Mouse (Mus musculus) midbrain, embryonic 15.5 days (tissue): Measurements from ENCODE around the gene Necap2. TPM values are rescaled to one million over a fixed set of nuclear protein-coding genes. Genes with fewer than 3 reads are reported as not detected.

Source experiments
- ATAC-seq: fragments of 200-750 bp; cut with Nextera tagmentation; replicated peaks from 2 replicates; pipeline ENCODE4 v1.8.0; 2017; ENCODE audit warnings: moderate TSS enrichment
- H3K27ac ChIP-seq: fragments of 300-500 bp; sonication (generic); 2 replicates; pipeline ENCODE4 v1.5.1; 2015; ENCODE audit warnings: mild to moderate bottlenecking, inconsistent platforms
- H3K27me3 ChIP-seq: fragments of 300-500 bp; sonication (generic); replicated peaks from 2 replicates; pipeline ENCODE4 v1.6.1; 2015; ENCODE audit warnings: inconsistent platforms
- H3K36me3 ChIP-seq: fragments of 300-500 bp; sonication (generic); replicated peaks from 2 replicates; pipeline ENCODE4 v1.6.1; 2015; ENCODE audit warnings: inconsistent platforms
- H3K4me1 ChIP-seq: fragments of 300-500 bp; sonication (generic); 2 replicates; pipeline ENCODE4 v1.6.1; 2015; ENCODE audit warnings: inconsistent platforms
- H3K4me2 ChIP-seq: fragments of 300-500 bp; sonication (generic); 2 replicates; pipeline ENCODE4 v1.6.1; 2015; ENCODE audit warnings: inconsistent platforms, mild to moderate bottlenecking, moderate library complexity
- H3K4me3 ChIP-seq: fragments of 300-500 bp; sonication (generic); 2 replicates; pipeline ENCODE4 v1.5.1; 2015; ENCODE audit warnings: mild to moderate bottlenecking, inconsistent platforms
- H3K9ac ChIP-seq: fragments of 300-500 bp; sonication (generic); 2 replicates; pipeline ENCODE4 v1.6.1; 2015; ENCODE audit warnings: mild to moderate bottlenecking, inconsistent platforms
- H3K9me3 ChIP-seq: fragments of 300-500 bp; sonication (generic); 2 replicates; pipeline ENCODE4 v1.6.1; 2016; ENCODE audit warnings: inconsistent platforms
- WGBS: fragments of 180-500 bp; shearing (Covaris S2); methylation state at CpG from one replicate; pipeline ENCODE4 v1.1.7; 2015; ENCODE audit warnings: mixed read lengths; 5-methylcytosine and 5-hydroxymethylcytosine counted together
- polyA plus RNA-seq: library from polyadenylated mRNA; unstranded; fragments of >200 nt; fragmentation: Nextera tagmentation; extraction: Ambion mirVana; gene quantifications from 2 replicates; pipeline ENCODE4 v1.2.1, GENCODE M21; 2015

Gene Necap2
- polyA plus RNA-seq, 1 experiment from 2014 or later: 56.0 TPM

GRCm38 (mm10) chr4:141099956-141100355, 21.8 kb upstream of the Necap2 start:
- no peaks in the 10 kb centered on the region for H3K9me3 ChIP-seq
- H3K36me3 ChIP-seq: no peaks in the 10 kb centered on the region
- H3K4me2 ChIP-seq: no peak overlapping the region
- H3K4me3 ChIP-seq: no peak overlapping the region
- no peak overlapping the region for H3K9ac ChIP-seq
- no peak for ATAC-seq
- 78% methylated on average over 5 of the region's 5 CpGs for WGBS
- H3K4me1 ChIP-seq: no peaks in the 10 kb centered on the region
- no peak overlapping the region for H3K27ac ChIP-seq
- H3K27me3 ChIP-seq: no peaks in the 10 kb centered on the region

- Histone ChIP-seq H3K9ac (no peak overlapping the region), H3K4me2 (no peak overlapping the region), H3K9me3 (no peaks in the 10 kb centered on the region), H3K4me1 (no peaks in the 10 kb centered on the region), H3K36me3 (no peaks in the 10 kb centered on the region), H3K4me3 (no peak overlapping the region), H3K27ac (no peak overlapping the region), H3K27me3 (no peaks in the 10 kb centered on the region)
- no peak for ATAC-seq
- WGBS: 87% methylated on average over 4 of the region's 4 CpGs
Measured at GRCm38 (mm10) chr4:141098935-141099334, 20.8 kb upstream of the Necap2 start.

- Histone ChIP-seq H3K27me3 (no peaks in the 10 kb centered on the region), H3K36me3 (no peaks in the 10 kb centered on the region), H3K4me3 (no peak overlapping the region), H3K9ac (no peak overlapping the region), H3K27ac (no peak overlapping the region), H3K9me3 (no peaks in the 10 kb centered on the region), H3K4me2 (no peak overlapping the region), H3K4me1 (no peaks in the 10 kb centered on the region)
- 16% methylated on average over 9 of the region's 9 CpGs for WGBS
- no peak for ATAC-seq
Measured at GRCm38 (mm10) chr4:141096710-141097109, 18.6 kb upstream of the Necap2 start.

DNA sequence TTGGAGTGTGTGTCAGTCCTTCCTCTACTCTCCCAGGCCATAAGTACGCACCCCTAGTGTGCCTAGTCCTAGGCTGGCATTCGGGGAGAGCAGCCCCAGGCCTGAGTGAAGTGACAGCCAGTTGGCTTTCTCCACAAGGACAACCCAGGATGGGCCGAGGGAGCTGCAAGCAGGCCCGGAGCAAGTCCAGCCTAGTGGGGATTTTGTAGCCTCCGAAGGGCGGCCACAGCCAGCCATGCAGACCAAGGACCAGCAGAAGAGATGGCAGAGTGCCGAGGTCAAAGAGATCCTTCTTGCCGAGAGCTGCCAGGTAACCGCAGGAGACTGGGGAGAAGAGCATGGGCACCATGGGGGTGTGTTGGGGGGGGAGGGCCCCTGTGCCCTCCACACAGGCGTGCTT, 16.9 kb upstream of the Necap2 start:
- Histone ChIP-seq H3K27ac (no peak overlapping the region), H3K27me3 (no peaks in the 10 kb centered on the region), H3K4me3 (no peak overlapping the region), H3K9ac (no peak overlapping the region), H3K9me3 (no peaks in the 10 kb centered on the region), H3K4me2 (no peak overlapping the region), H3K4me1 (no peaks in the 10 kb centered on the region), H3K36me3 (no peaks in the 10 kb centered on the region)
- WGBS: 81% methylated on average over 10 of the region's 10 CpGs
- no peak for ATAC-seq

- no peak for ATAC-seq
- Histone ChIP-seq H3K27me3 (no peaks in the 10 kb centered on the region), H3K27ac (no peak overlapping the region), H3K4me2 (no peak overlapping the region), H3K36me3 (no peaks in the 10 kb centered on the region), H3K4me1 (no peaks in the 10 kb centered on the region), H3K9me3 (no peaks in the 10 kb centered on the region), H3K9ac (no peak overlapping the region), H3K4me3 (no peak overlapping the region)
- whole genome bisulfite sequencing: 73% methylated on average over 9 of the region's 9 CpGs
Measured at GRCm38 (mm10) chr4:141088714-141089113, 10.6 kb upstream of the Necap2 start.

- 79% methylated on average over 6 of the region's 6 CpGs for WGBS
- Histone ChIP-seq H3K9ac (no peak within 1 kb of the TSS), H3K36me3 (no peaks in the 10 kb centered on the region), H3K27ac (no peak within 1 kb of the TSS), H3K4me1 (no peaks in the 10 kb centered on the region), H3K4me3 (no peak within 1 kb of the TSS), H3K4me2 (no peak within 1 kb of the TSS), H3K9me3 (no peaks in the 10 kb centered on the region), H3K27me3 (no peaks in the 10 kb centered on the region)
- ATAC-seq: no peak
Measured at GRCm38 (mm10) chr4:141088033-141088432, 9.9 kb upstream of the Necap2 start, which contains the start of gene Spata21. TSS of gene Spata21 (plus strand) at chr4:141088333.

DNA sequence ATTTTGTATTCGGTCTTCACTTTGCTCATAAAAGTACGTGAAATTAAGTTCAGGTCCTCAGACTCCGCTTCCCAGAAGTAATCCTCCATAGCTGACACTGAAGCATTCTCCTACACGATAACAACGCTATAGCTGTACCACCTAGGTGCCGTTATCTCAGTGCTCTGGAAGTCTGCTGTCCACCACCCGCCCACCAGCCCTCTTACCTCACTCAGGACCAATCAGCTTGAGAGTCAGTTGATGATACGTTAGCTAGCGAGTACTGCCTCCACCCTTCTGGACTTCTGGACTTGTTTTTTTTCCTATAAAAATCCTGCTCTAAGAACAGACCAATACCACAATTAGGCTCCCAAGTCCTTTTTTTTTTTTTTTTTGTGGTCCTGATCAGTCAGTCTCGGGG, 8.7 kb upstream of the Necap2 start:
- Histone ChIP-seq H3K27ac (no peak overlapping the region), H3K9ac (no peak overlapping the region), H3K9me3 (no peaks in the 10 kb centered on the region), H3K27me3 (no peaks in the 10 kb centered on the region), H3K4me1 (no peaks in the 10 kb centered on the region), H3K4me2 (no peak overlapping the region), H3K4me3 (no peak overlapping the region), H3K36me3 (no peaks in the 10 kb centered on the region)
- 84% methylated on average over 10 of the region's 10 CpGs for WGBS
- no peak for ATAC-seq

DNA sequence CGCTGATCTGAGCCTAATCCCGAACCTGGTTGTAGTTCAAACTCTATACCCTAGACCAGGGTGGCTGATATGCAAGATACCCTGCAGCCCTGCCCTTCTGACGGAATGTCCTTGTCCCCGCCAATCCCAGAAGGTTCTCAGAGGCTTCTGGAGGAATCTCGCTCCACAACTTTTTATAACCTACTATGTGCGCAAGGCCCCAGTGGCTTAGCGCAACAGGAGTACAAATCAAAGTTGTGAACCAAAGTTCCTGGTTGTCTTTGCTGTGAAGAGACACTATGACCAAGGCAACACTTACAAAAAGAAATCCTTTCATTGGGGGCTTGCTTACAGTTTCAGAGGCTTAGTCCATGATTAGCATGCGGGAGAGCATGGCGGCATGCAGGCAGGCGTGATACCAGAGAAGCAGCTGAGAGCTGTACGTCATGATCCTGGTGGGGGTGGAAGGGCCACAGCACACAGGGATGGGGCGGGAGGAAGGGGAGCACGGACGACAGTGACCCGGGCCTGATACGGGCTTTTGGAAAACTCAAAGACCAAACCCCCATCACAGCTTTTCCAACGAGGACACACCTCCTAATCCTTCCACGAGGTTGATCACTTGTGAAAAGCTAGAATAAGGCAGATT, 467 bp upstream of the Necap2 start:
- peak; percentile 61 for ATAC-seq
- Histone ChIP-seq H3K27ac (no peak overlapping the region), H3K4me2 (no peak overlapping the region), H3K4me3 (no peak overlapping the region), H3K4me1 (peaks cover 19% of the 10 kb centered on the region), H3K36me3 (peaks cover 2% of the 10 kb centered on the region; the same call in 1 of the 2 replicates), H3K9me3 (no peaks in the 10 kb centered on the region), H3K9ac (no peak overlapping the region), H3K27me3 (no peaks in the 10 kb centered on the region)
- 66% methylated on average over 18 of the region's 18 CpGs for WGBS

GRCm38 (mm10) chr4:141076761-141077506, 1.2 kb downstream of the Necap2 start:
- Histone ChIP-seq H3K4me3 (peak overlapping the region; percentile 91), H3K36me3 (peaks cover 10% of the 10 kb centered on the region), H3K27ac (0 out of 2 replicates have a peak overlapping the region, but pooled peaks have one; percentile 7), H3K27me3 (no peaks in the 10 kb centered on the region), H3K9ac (peak overlapping the region; percentile 92), H3K4me1 (peaks cover 19% of the 10 kb centered on the region), H3K4me2 (peak overlapping the region; percentile 97), H3K9me3 (no peaks in the 10 kb centered on the region)
- ATAC-seq: no peak
- 83% methylated on average over 17 of the region's 17 CpGs for WGBS

DNA sequence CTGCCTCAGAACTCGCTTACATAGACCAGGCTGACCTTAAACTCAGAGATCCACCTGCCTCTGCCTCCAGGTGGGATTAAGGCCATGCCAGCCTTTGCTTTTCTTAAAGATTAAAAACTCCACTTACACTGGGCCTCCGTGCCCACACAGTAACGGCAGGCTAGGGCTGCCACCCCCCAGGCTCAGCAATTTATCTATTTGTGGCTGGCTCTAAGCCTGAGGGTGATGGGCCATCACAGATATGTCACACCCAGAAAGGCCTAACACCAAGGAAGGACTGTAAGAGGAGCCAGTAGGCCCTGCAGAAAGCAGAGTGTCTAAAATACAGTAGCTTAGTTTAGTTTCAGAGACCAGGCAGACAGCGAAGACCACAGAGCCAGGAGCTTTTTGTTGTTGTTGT, 4.0 kb downstream of the Necap2 start:
- 96% methylated on average over 4 of the region's 4 CpGs for WGBS
- Histone ChIP-seq H3K9ac (no peak overlapping the region), H3K27me3 (no peaks in the 10 kb centered on the region), H3K4me2 (no peak overlapping the region), H3K36me3 (peaks cover 24% of the 10 kb centered on the region), H3K9me3 (no peaks in the 10 kb centered on the region), H3K27ac (no peak overlapping the region), H3K4me1 (peaks cover 19% of the 10 kb centered on the region), H3K4me3 (no peak overlapping the region)
- no peak for ATAC-seq

GRCm38 (mm10) chr4:141073661-141074060, 4.5 kb downstream of the Necap2 start:
- Histone ChIP-seq H3K27ac (no peak overlapping the region), H3K9me3 (no peaks in the 10 kb centered on the region), H3K4me3 (no peak overlapping the region), H3K36me3 (peaks cover 29% of the 10 kb centered on the region), H3K4me2 (no peak overlapping the region), H3K9ac (no peak overlapping the region), H3K27me3 (no peaks in the 10 kb centered on the region), H3K4me1 (peaks cover 19% of the 10 kb centered on the region)
- no peak for ATAC-seq
- WGBS: 95% methylated on average over 9 of the region's 9 CpGs

- H3K4me2 ChIP-seq: no peak overlapping the region
- H3K4me3 ChIP-seq: no peak overlapping the region
- WGBS: 93% methylated on average over 11 of the region's 11 CpGs
- no peak for ATAC-seq
- no peaks in the 10 kb centered on the region for H3K27me3 ChIP-seq
- H3K9ac ChIP-seq: no peak overlapping the region
- H3K9me3 ChIP-seq: no peaks in the 10 kb centered on the region
- peaks cover 39% of the 10 kb centered on the region for H3K36me3 ChIP-seq
- H3K27ac ChIP-seq: no peak overlapping the region
- peaks cover 15% of the 10 kb centered on the region for H3K4me1 ChIP-seq
Measured at GRCm38 (mm10) chr4:141072502-141072901, 5.7 kb downstream of the Necap2 start.

DNA sequence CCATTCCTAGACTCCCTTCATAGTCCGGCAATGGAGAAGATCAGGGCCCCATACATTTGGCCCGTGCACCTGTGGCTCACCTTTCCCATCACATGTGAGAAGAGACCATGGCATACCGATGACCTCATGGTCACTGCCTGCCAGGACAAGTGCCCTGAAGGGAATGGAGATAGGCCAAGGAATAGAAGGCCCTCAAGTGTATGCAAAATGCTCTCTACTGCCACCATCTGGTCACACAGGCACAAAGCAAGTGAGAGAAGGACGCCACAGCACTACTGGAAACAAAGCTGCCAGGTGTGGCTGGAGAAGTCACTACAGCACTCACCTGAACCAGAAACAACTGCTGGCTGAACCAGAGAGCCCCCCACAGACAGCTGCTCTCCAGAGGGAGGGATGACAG, 8.4 kb downstream of the Necap2 start:
- H3K4me2 ChIP-seq: no peak overlapping the region

More for the DNA sequence above, 8.4 kb downstream of the Necap2 start:
- 57% methylated on average over 4 of the region's 4 CpGs for WGBS
- no peaks in the 10 kb centered on the region for H3K27me3 ChIP-seq
- peaks cover 3% of the 10 kb centered on the region; the same call in 1 of the 2 replicates for H3K4me1 ChIP-seq
- H3K9ac ChIP-seq: no peak overlapping the region
- H3K9me3 ChIP-seq: no peaks in the 10 kb centered on the region
- peaks cover 60% of the 10 kb centered on the region for H3K36me3 ChIP-seq
- 0 out of 2 replicates have a peak overlapping the region, but pooled peaks have one; percentile 29 for H3K27ac ChIP-seq
- no peak overlapping the region for H3K4me3 ChIP-seq
- ATAC-seq: no peak
